Mouse (Mus musculus) hindbrain, embryonic 11.5 days (tissue): Measurements from ENCODE around the gene Gtpbp6. TPM values are rescaled to one million over a fixed set of nuclear protein-coding genes. Genes with fewer than 3 reads are reported as not detected.
A peak's percentile ranks its signal among the peaks of the same experiment; 100 is the strongest.
"Not testable (repeated sequence)": the region's sequence is repeated elsewhere in the genome, so short reads cannot be mapped to it uniquely, and the experiment has no call there.

Source experiments
- ATAC-seq: fragments of 200-750 bp; cut with Nextera tagmentation; 2 replicates; pipeline ENCODE4 v1.8.0; 2017; ENCODE audit warnings: mild to moderate bottlenecking, moderate TSS enrichment, moderate library complexity; ENCODE audit not compliant: low FRiP score
- DNase-seq: peaks from one replicate; pipeline ENCODE4 v3.0.0-alpha.2; 2015; ENCODE audit warnings: low spot score
- H3K27ac ChIP-seq: fragments of 300-500 bp; sonication (generic); 2 replicates; pipeline ENCODE4 v1.5.1; 2014; ENCODE audit warnings: mild to moderate bottlenecking, low read depth, low read length
- H3K27me3 ChIP-seq: fragments of 300-500 bp; sonication (generic); 2 replicates; pipeline ENCODE4 v1.6.1; 2014; ENCODE audit warnings: mild to moderate bottlenecking, low read length, moderate library complexity, mixed read lengths; ENCODE audit not compliant: control insufficient read depth, insufficient read depth
- H3K36me3 ChIP-seq: fragments of 300-500 bp; sonication (generic); 2 replicates; pipeline ENCODE4 v1.6.1; 2014; ENCODE audit warnings: mild to moderate bottlenecking, low read length, moderate library complexity, mixed read lengths; ENCODE audit not compliant: control insufficient read depth, insufficient read depth
- H3K4me1 ChIP-seq: fragments of 300-500 bp; sonication (generic); replicated peaks from 2 replicates; pipeline ENCODE4 v1.6.1; 2014; ENCODE audit warnings: low read length, mixed read lengths; ENCODE audit not compliant: control insufficient read depth, insufficient read depth
- H3K4me2 ChIP-seq: fragments of 300-500 bp; sonication (generic); replicated peaks from 2 replicates; pipeline ENCODE4 v1.6.1; 2014; ENCODE audit warnings: mild to moderate bottlenecking, low read depth, low read length
- H3K4me3 ChIP-seq: fragments of 300-500 bp; sonication (generic); 2 replicates; pipeline ENCODE4 v1.5.1; 2014; ENCODE audit warnings: low read depth, low read length
- H3K9ac ChIP-seq: fragments of 300-500 bp; sonication (generic); 2 replicates; pipeline ENCODE4 v1.6.1; 2014; ENCODE audit warnings: low read depth, low read length
- H3K9me3 ChIP-seq: fragments of 300-500 bp; sonication (generic); 2 replicates; pipeline ENCODE4 v1.6.1; 2016; ENCODE audit warnings: low read length; ENCODE audit not compliant: control insufficient read depth
- WGBS: fragments of 180-500 bp; shearing (Covaris S2); extraction: QIAGEN DNeasy Blood & Tissue Kit; methylation state at CpG from one replicate; pipeline ENCODE4 v1.1.7; 2014; 5-methylcytosine and 5-hydroxymethylcytosine counted together
- polyA plus RNA-seq: library from polyadenylated mRNA; unstranded; fragments of >200 nt; fragmentation: Nextera tagmentation; extraction: Ambion mirVana; gene quantifications from 2 replicates; pipeline ENCODE4 v1.2.1, GENCODE M21; 2014

The Gtpbp6 gene
- polyA plus RNA-seq, 1 experiment from 2014 or later = 29.5 TPM

DNA sequence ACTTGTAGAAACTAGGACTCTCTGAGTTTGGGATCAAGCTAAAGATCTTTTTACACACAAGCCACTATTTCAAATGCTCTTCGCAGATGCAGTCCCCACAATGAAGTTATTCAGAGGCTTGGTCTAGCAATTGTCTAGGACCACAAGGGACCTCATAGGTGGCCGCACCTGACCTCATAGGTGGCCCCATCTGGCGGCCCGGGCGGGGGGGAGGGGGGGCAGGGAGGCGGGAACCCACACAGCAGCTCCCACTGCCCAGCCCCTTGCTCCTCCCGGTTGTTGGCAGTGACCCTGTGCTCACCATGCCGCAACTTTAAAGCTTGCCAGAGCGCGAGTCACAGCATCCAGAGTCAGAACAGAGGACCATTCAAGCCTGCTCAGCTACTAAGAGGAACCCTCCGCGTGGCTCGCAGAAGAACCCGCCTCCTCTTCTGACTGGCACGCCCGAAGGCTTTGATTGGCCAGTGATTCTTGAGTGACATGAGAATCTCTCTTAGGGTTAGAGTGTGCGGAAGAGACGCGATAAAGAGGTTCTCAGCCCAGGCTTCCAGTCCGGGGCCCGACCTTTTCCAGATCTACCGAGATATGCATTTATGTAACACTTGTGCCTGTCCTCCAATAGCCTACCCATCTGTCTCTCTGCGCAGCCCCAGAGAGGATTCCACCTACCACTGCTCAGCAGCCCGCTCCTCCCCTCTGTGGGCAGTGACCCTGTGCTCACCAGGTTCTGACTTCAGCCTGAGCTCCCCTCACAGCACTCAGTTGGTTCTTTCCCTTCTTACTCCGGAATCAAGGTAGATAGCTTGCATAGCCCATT is 13.8 kb downstream of the Gtpbp6 start, which contains the start of gene Gm35315:
TSS of gene Gm35315 (minus strand) at position 391 of the 817 bp plus-strand sequence.
- H3K36me3 ChIP-seq = no peaks in the 10 kb centered on the region
- under 1% methylated on average over 23 of the region's 25 CpGs for WGBS
- ATAC-seq = peak; percentile 98
- DNase-seq = peak; percentile 87
- H3K4me3 ChIP-seq = peak within 1 kb of the TSS; percentile 46
- no peaks in the 10 kb centered on the region for H3K9me3 ChIP-seq
- H3K27ac ChIP-seq = peak within 1 kb of the TSS; percentile 30
- H3K27me3 ChIP-seq = no peaks in the 10 kb centered on the region
- no peaks in the 10 kb centered on the region; the same call in 1 of the 2 replicates for H3K4me1 ChIP-seq
- peak within 1 kb of the TSS; percentile 55 for H3K4me2 ChIP-seq
- peak within 1 kb of the TSS; percentile 62 for H3K9ac ChIP-seq

DNA sequence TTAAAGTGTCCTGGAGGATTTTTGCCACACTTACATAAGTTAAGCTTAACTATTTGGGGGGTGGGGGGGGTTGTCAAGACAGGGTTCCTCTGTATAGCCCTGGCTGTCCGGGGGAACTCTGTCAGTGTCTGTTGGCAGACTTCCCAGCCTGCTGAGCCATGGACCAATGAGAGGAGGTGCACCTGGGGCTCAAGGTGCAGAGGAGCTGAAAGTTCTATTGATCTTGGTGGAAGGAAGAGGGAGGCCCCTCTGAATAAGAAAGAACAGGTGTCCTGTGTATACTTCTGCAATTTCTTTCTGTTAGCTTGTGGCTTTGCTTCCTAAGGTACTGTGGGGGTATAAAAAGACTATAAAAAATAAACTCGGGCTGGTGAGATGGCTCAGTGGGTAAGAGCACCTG is 16.5 kb downstream of the Gtpbp6 start:
- Histone ChIP-seq H3K27me3 (no peaks in the 10 kb centered on the region), H3K4me2 (no peak overlapping the region), H3K9ac (no peak overlapping the region), H3K4me3 (no peak overlapping the region), H3K36me3 (no peaks in the 10 kb centered on the region), H3K27ac (no peak overlapping the region), H3K4me1 (no peaks in the 10 kb centered on the region; the same call in 1 of the 2 replicates), H3K9me3 (no peaks in the 10 kb centered on the region)
- ATAC-seq (no peak), DNase-seq (no peak)
- WGBS = 74% methylated on average over 2 of the region's 2 CpGs

DNA sequence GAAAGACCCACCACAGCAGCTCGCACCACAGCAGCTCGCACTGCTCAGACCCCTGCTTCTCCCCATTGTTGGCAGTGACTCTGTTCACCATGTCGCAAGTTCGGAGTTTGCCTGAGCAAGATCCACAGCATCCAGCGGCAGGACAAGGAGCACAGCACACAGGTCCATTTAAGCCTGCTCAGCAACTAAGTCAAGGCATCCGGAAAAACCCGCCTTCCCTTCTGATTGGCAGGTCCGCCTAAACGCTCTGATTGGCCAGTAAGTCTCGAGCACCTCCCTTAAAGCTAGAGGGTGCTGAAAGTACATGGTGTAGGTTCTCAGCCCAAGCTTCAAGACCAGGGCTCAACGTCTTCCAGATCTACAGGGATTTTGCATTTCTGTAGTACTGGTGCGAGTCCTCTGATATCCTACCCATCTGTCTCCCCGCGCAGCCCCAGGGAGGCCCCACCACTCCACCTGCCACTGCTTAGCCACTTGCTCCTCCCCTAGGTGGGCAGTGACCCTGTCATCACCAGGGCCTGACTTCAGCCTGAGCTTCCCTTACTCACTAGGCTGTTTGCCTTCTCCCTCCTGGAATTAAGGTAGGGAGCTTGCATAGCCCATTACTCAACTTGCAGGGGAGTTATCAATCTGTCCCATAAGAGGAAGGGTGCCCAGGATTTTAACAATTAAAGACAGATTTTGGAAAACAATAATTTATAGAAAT is 21.7 kb downstream of the Gtpbp6 start:
- no peaks in the 10 kb centered on the region for H3K4me1 ChIP-seq
- H3K9ac ChIP-seq = no peak overlapping the region
- WGBS = 34% methylated on average over 14 of the region's 14 CpGs
- no peak overlapping the region for H3K4me3 ChIP-seq
- ATAC-seq = no peak
- H3K27ac ChIP-seq = no peak overlapping the region
- DNase-seq = no peak
- no peaks in the 10 kb centered on the region for H3K36me3 ChIP-seq
- no peaks in the 10 kb centered on the region for H3K27me3 ChIP-seq
- H3K9me3 ChIP-seq = no peaks in the 10 kb centered on the region
- H3K4me2 ChIP-seq = no peak overlapping the region

DNA sequence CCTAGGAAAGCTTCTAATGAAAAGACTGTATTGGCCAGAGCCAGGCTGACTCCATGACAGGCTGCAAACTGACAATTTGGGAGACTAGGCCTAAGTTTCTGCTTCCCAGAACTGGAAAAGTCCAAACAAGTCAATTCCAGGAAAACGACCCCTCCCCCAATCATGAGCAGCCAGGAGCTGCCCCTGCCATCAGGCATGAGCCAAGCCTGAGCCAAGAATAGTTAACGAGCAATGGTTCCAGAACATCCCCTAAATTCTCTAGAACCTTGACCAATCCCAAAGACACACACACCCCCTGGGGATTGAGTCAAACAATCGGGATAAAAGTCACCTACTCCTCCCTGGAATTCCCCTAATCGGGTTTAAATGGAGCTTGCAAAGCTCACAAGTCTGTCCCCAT is 25.0 kb downstream of the Gtpbp6 start:
- no peak for ATAC-seq
- no peak for DNase-seq
- no peaks in the 10 kb centered on the region for H3K4me1 ChIP-seq
- H3K4me2 ChIP-seq = no peak overlapping the region
- H3K27me3 ChIP-seq = no peaks in the 10 kb centered on the region
- H3K36me3 ChIP-seq = no peaks in the 10 kb centered on the region
- H3K9ac ChIP-seq = no peak overlapping the region
- 92% methylated on average over 4 of the region's 4 CpGs for WGBS
- peaks cover 5% of the 10 kb centered on the region for H3K9me3 ChIP-seq
- no peak overlapping the region for H3K4me3 ChIP-seq
- no peak overlapping the region for H3K27ac ChIP-seq

DNA sequence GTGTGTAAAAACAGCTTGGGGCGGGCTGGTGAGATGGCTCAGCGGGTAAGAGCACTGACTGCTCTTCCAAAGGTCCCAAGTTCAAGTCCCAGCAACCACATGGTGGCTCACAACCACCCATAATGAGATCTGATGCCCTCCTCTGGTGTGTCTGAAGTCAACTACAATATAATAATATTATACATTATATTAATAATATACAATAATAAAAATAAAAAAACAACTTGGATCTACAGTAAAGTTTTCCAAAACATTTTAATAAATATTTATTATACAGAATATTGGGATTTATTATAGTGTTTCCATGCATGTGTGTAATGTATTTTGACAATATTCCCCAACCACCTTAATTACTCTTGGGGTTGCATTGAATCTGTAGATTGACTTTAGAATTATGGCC is 35.6 kb downstream of the Gtpbp6 start, which contains the start of gene Gm17655:
TSS of gene Gm17655 (minus strand) at position 101 of the 400 bp plus-strand sequence.
- H3K4me1 ChIP-seq, H3K4me2 ChIP-seq, DNase-seq, H3K27ac ChIP-seq, ATAC-seq, H3K4me3 ChIP-seq, H3K9me3 ChIP-seq, H3K9ac ChIP-seq, H3K27me3 ChIP-seq, H3K36me3 ChIP-seq: not testable (repeated sequence)
- 80% methylated on average over 2 of the region's 2 CpGs for WGBS

DNA sequence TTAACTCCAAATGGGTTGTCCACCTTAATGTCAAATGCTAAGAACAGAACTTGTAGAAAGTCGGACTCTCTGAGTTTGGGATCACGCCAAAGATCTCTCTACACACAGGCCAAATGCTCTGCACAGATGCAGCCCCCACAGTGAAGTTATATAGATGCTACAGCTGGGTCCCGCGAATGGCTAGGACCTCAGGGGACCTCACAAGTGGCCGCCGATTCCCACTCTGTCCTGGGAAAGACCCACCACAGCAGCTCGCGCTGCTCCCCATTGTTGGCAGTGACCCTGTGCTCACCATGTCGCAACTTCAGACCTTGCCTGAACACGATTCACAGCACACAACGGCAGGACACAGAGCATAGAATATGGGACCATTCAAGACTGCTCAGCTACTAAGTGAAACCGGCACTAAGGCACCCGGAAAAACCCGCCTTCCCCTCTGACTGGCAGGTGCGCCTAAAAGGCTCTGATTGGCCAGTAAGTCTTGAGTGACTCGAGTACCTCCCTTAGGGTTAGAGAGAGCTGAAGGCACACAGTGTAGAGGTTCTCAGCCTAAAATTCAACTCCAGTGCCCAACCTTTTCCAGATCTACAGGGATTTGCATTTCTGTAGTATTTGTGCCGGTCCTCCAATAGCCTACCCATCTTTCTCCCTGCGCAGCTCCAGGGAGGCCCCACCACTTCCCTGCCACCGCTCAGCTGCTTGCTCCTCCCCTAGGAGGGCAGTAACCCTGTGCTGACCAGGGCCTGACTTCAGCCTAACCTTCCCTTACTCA is 50.2 kb downstream of the Gtpbp6 start:
- DNase-seq (peak; percentile 75), ATAC-seq (peak; percentile 98)
- Histone ChIP-seq H3K9ac (peak overlapping the region; percentile 70), H3K27me3 (no peaks in the 10 kb centered on the region), H3K4me3 (peak overlapping the region; percentile 51), H3K4me1 (no peaks in the 10 kb centered on the region), H3K27ac (0 out of 2 replicates have a peak overlapping the region, but pooled peaks have one; percentile 13), H3K9me3 (no peaks in the 10 kb centered on the region), H3K4me2 (peak overlapping the region; percentile 36), H3K36me3 (no peaks in the 10 kb centered on the region)
- 4% methylated on average over 19 of the region's 19 CpGs for WGBS

Other genes with a start within 250 kb of the Gtpbp6 start
- 0.35 and 0.36 TPM in 2 replicates for gene Gm15446, start 184.8 kb downstream of the Gtpbp6 start, polyA plus RNA-seq
- 21.2 and 24.4 TPM in 2 replicates for gene Zfp932, start 111.7 kb downstream of the Gtpbp6 start, polyA plus RNA-seq
- gene Gm17655, start 35.7 kb downstream of the Gtpbp6 start, polyA plus RNA-seq = 5.5 and 6.4 TPM in 2 replicates
- gene Gm35315, start 13.8 kb downstream of the Gtpbp6 start, polyA plus RNA-seq = 0.80 and 1.0 TPM in 2 replicates
- gene Plcxd1, start 8.2 kb downstream of the Gtpbp6 start, polyA plus RNA-seq = 0.64 and 0.76 TPM in 2 replicates
- 8.6 and 10.7 TPM in 2 replicates for gene Zfp605, start 1.9 kb upstream of the Gtpbp6 start, polyA plus RNA-seq
- 86.9 and 88.5 TPM in 2 replicates for gene Chfr, start 27.6 kb upstream of the Gtpbp6 start, polyA plus RNA-seq
- 21.0 and 26.0 TPM in 2 replicates for gene Golga3, start 68.5 kb upstream of the Gtpbp6 start, polyA plus RNA-seq
- 38.7 and 46.5 TPM in 2 replicates for gene Ankle2, start 122.8 kb upstream of the Gtpbp6 start, polyA plus RNA-seq
- 88.9 and 94.3 TPM in 2 replicates for gene Pgam5, start 161.7 kb upstream of the Gtpbp6 start, polyA plus RNA-seq
- 7.9 and 10.0 TPM in 2 replicates for gene Pxmp2, start 178.0 kb upstream of the Gtpbp6 start, polyA plus RNA-seq
- gene Pole, start 178.1 kb upstream of the Gtpbp6 start, polyA plus RNA-seq = 28.5 and 30.1 TPM in 2 replicates
- gene P2rx2, start 235.0 kb upstream of the Gtpbp6 start, polyA plus RNA-seq = 0.67 and 0.91 TPM in 2 replicates
- not detected in 2 replicates for gene Lrcol1, start 236.5 kb upstream of the Gtpbp6 start, polyA plus RNA-seq